Mouse (Mus musculus): Measurements from ENCODE around the gene Fbxw4.

- TF ChIP-seq CTCF (IDR thresholded peaks at IDR 0.05; ENCODE audit: low read depth), result no peak
- no peak for TF ChIP-seq EP300 (IDR thresholded peaks at IDR 0.05; ENCODE audit: low read depth)
Measured at GRCm38 (mm10) chr19:45623710-45624109, 36.4 kb downstream of the Fbxw4 start.
